Comparison of ENCODE assay signal across 20 mouse cellular contexts in genomic region chr11:93443777-93444176, GRCm38 (mm10).
DNase-seq lines count a peak whose midpoint lies in the region; ATAC-seq and TF ChIP-seq lines count a peak whose summit lies in the region.
"Had no signal": no experiment of that assay in that cellular context is flagged by ENCODE, and none has a peak within 500 bp of the region (broad histone marks: within the 10 kb centered on the region; RNA-seq: fewer than 3 reads in every experiment).

No protein-coding gene starts in this region.

- H3K9me3 ChIP-seq in hindbrain, embryonic 16.5 days (ENCODE audit: control insufficient read depth, low read length): no peaks in the 10 kb centered on the region
- H3K9me3 ChIP-seq in hindbrain, embryonic 10.5 days: no peaks in the 10 kb centered on the region
- H3K9me3 ChIP-seq: embryonic facial prominence, embryonic 15.5 days; forebrain, embryonic 10.5 days; heart, embryonic 12.5 days; hindbrain, embryonic 12.5 days had no signal

- H3K9ac ChIP-seq in hindbrain, embryonic 16.5 days (ENCODE audit: low read depth, low read length): no peak overlapping the region
- H3K9ac ChIP-seq: embryonic facial prominence, embryonic 15.5 days; heart, embryonic 12.5 days; hindbrain, embryonic 12.5 days had no signal

- no peak overlapping the region for H3K4me2 ChIP-seq in hindbrain, embryonic 16.5 days (ENCODE audit: low read length)
- H3K4me2 ChIP-seq: embryonic facial prominence, embryonic 15.5 days; heart, embryonic 12.5 days; hindbrain, embryonic 12.5 days had no signal

- H3K27ac ChIP-seq in hindbrain, embryonic 16.5 days (ENCODE audit: low read depth, low read length): no peak overlapping the region
- no peak overlapping the region for H3K27ac ChIP-seq in hindbrain, embryonic 10.5 days
- H3K27ac ChIP-seq in cerebellum, adult 2 months (ENCODE audit: insufficient read depth, low read length): 0 out of 2 replicates have a peak overlapping the region, but pooled peaks have one; percentile 10
- H3K27ac ChIP-seq: embryonic facial prominence, embryonic 15.5 days; forebrain, embryonic 10.5 days; gastrocnemius, adult 2 months; hindbrain, embryonic 12.5 days had no signal

- no peak for TF ChIP-seq CTCF in cerebellum, adult 2 months (IDR thresholded peaks at IDR 0.05; ENCODE audit: borderline replicate concordance, insufficient read depth, low read depth, low read length)
- TF ChIP-seq CTCF in lung, adult 2 months (IDR thresholded peaks at IDR 0.05; ENCODE audit: insufficient read depth, low read length): no peak

- WGBS in hindbrain, embryonic 16.5 days: 75% methylated on average over 2 of the region's 2 CpGs
- WGBS in hindbrain, embryonic 10.5 days: 89% methylated on average over 2 of the region's 2 CpGs
- 32% methylated on average over 2 of the region's 2 CpGs for WGBS in cerebellum, adult 2 months
- WGBS in lung, adult 2 months: 92% methylated on average over 2 of the region's 2 CpGs

- H3K4me1 ChIP-seq in hindbrain, embryonic 16.5 days (ENCODE audit: control insufficient read depth, insufficient read depth, low read depth, low read length): no peaks in the 10 kb centered on the region
- peaks cover under 1% of the 10 kb centered on the region; the same call in 1 of the 2 replicates for H3K4me1 ChIP-seq in hindbrain, embryonic 10.5 days (replicated peaks)
- peaks cover 22% of the 10 kb centered on the region; the same call in 1 of the 2 replicates for H3K4me1 ChIP-seq in cerebellum, adult 2 months (ENCODE audit: control insufficient read depth, insufficient read depth, low read length)
- H3K4me1 ChIP-seq in lung, adult 2 months (ENCODE audit: control insufficient read depth, insufficient read depth, low read length): no peaks in the 10 kb centered on the region
- H3K4me1 ChIP-seq: embryonic facial prominence, embryonic 15.5 days; forebrain, embryonic 10.5 days; heart, embryonic 12.5 days; hindbrain, embryonic 12.5 days had no signal

- H3K4me3 ChIP-seq in hindbrain, embryonic 16.5 days (ENCODE audit: low read length): no peak overlapping the region
- H3K4me3 ChIP-seq in hindbrain, embryonic 10.5 days: no peak overlapping the region
- no peak overlapping the region for H3K4me3 ChIP-seq in cerebellum, adult 2 months (replicated peaks; ENCODE audit: insufficient read depth, low read depth, low read length)
- no peak overlapping the region for H3K4me3 ChIP-seq in lung, adult 2 months (replicated peaks; ENCODE audit: extremely low read depth, low read depth, low read length)
- H3K4me3 ChIP-seq: embryonic facial prominence, embryonic 15.5 days; erythroblast, embryonic 14.5 days; forebrain, embryonic 10.5 days; gastrocnemius, adult 2 months; heart, embryonic 12.5 days; hindbrain, embryonic 12.5 days had no signal

- no peak for DNase-seq in hindbrain, embryonic 10.5 days (ENCODE audit: low spot score)
- DNase-seq in cerebellum, adult 18-20 months: peak; percentile 41 to 53
- DNase-seq in cerebellum, adult 2 months: peak; percentile 47
- DNase-seq in cerebellum, postnatal 14 days: peak; percentile 82 to 85
- DNase-seq in lung, adult 2 months: no peak
- DNase-seq in kidney, postnatal 25 days: no peak
- DNase-seq: adrenal gland, postnatal 10 days; embryo, embryonic 11 days; gastrocnemius, adult 2 months; gastrocnemius, postnatal 25 days; kidney, adult 18-20 months had no signal

- TF ChIP-seq POLR2A in cerebellum, adult 2 months (IDR thresholded peaks at IDR 0.05; ENCODE audit: borderline replicate concordance, insufficient read depth, low read length): no peak
- TF ChIP-seq POLR2A in lung, adult 2 months (IDR thresholded peaks at IDR 0.05; ENCODE audit: borderline replicate concordance, extremely low read depth, low read depth, low read length): no peak

- H3K27me3 ChIP-seq in hindbrain, embryonic 16.5 days (replicated peaks; ENCODE audit: control insufficient read depth, insufficient read depth, low read length): no peaks in the 10 kb centered on the region
- no peaks in the 10 kb centered on the region for H3K27me3 ChIP-seq in hindbrain, embryonic 10.5 days (ENCODE audit: insufficient read depth, poor library complexity, severe bottlenecking)
- H3K27me3 ChIP-seq in cerebellum, adult 2 months (ENCODE audit: control insufficient read depth, insufficient read depth, low read length): no peaks in the 10 kb centered on the region
- H3K27me3 ChIP-seq: embryonic facial prominence, embryonic 15.5 days; heart, embryonic 12.5 days; hindbrain, embryonic 12.5 days had no signal

- no peaks in the 10 kb centered on the region for H3K36me3 ChIP-seq in hindbrain, embryonic 16.5 days (ENCODE audit: control insufficient read depth, insufficient read depth, low read length)
- no peaks in the 10 kb centered on the region for H3K36me3 ChIP-seq in hindbrain, embryonic 10.5 days
- H3K36me3 ChIP-seq: embryonic facial prominence, embryonic 15.5 days; forebrain, embryonic 10.5 days; G1E; heart, embryonic 12.5 days; hindbrain, embryonic 12.5 days had no signal

- peak; percentile 48; the same call in 1 of the 2 replicates for ATAC-seq in hindbrain, embryonic 16.5 days
- ATAC-seq: CD4-positive, CD25-positive, alpha-beta regulatory T cell, adult 4 months; forebrain, embryonic 14.5 days had no signal

Comparison
In these comparisons a context has a peak if more than half of its experiments do, and no peak if none do; other contexts are left out.
1. DNase-seq: peak in cerebellum, adult 18-20 months (2 of 2), cerebellum, adult 2 months (2 of 2) and cerebellum, postnatal 14 days (2 of 2); none in hindbrain, embryonic 10.5 days (single experiment), lung, adult 2 months (single experiment) and kidney, postnatal 25 days (0 of 2).